Mouse (Mus musculus): ENCODE data around the gene Egln2. TPM values are rescaled to one million over a fixed set of nuclear protein-coding genes. Genes with fewer than 3 reads are reported as not detected.

The Egln2 gene
- polyA plus RNA-seq (2012; fragmentation: generic; extraction: Trizol) = 68.8 TPM
- long read RNA-seq, experiment 1, transcript Egln2-201 (6 exons, 2,107 nt) = major isoform, 27 of 48 reads
- long read RNA-seq, experiment 1, partial matches to known transcripts = 11 of 48 reads
- long read RNA-seq, experiment 1, other reads (novel, unspliced or antisense) = 6 of 48 reads
- long read RNA-seq, experiment 2, transcript Egln2-202 (6 exons, 1,756 nt) = minor isoform, 15 of 449 reads
- long read RNA-seq, experiment 2, transcript Egln2-201 (6 exons, 2,107 nt) = major isoform, 364 of 449 reads
- long read RNA-seq, experiment 2, partial matches to known transcripts = 7 of 449 reads
- long read RNA-seq, experiment 2, other reads (novel, unspliced or antisense) = 63 of 449 reads

DNA sequence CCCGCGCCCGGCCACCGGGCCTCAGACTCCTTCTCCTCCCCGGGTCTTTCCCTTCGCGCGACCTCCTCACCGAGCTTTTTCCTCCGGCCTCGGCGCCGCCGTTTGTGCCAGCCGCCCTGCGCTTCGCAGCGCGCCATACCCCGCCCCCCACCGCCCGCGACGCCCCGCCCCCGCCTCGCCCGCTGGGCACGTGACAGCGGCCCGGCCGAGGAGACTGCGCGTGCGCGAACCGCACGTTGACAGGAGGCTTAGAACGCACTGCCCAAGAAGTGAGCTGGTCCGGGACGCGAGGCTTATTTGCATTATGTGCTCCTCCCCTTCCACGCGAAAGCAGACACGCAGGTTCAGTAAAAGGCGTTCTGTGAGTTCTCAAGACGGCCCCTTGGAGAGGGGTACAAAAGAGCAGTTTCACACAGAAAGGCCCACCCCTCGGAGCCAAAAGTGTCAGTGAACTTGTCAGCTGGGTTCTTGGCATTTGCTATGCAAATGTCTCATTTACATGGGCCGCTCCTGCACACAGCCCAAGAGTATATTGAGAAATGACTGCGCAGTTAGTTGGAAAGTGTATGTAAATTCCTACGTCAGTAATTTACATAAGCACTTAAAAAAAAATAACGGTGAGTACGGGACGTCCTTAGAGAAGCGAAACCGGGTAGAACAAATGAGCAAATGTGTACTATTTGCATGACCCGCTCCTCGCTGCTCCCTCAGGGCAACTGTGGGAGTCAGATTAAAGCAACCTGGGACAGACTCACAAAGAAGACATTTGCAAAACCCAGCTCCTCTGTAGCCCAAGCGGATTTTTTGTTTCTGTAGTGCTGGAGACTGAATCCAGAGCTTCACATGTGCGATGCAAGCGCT lies at the start of gene Egln2:
TSS of gene Egln2 (minus strand) at position 189 of the 861 bp plus-strand sequence.
- TF ChIP-seq MYOG (IDR thresholded peaks at IDR 0.05; ENCODE audit: control insufficient read depth, extremely low read depth, insufficient read length) (no peak), USF1 (IDR thresholded peaks at IDR 0.05; ENCODE audit: low read depth) (peak; percentile 84)
- H3K36me3 ChIP-seq (ENCODE audit: control insufficient read depth, insufficient read depth) = no peaks in the 10 kb centered on the region
- peak within 1 kb of the TSS; percentile 69 for H3K4me3 ChIP-seq (ENCODE audit: insufficient read depth, poor library complexity, severe bottlenecking)
- no peaks in the 10 kb centered on the region for H3K27me3 ChIP-seq (ENCODE audit: control insufficient read depth, insufficient read depth, insufficient read length)
- H3K79me2 ChIP-seq (ENCODE audit: control insufficient read depth, insufficient read depth) = peaks cover 39% of the 10 kb centered on the region
- peak within 1 kb of the TSS; percentile 90 for H3ac ChIP-seq (ENCODE audit: control insufficient read depth, insufficient read length, low read depth)
- peaks cover 6% of the 10 kb centered on the region for H3K79me3 ChIP-seq (ENCODE audit: low read depth)

DNA sequence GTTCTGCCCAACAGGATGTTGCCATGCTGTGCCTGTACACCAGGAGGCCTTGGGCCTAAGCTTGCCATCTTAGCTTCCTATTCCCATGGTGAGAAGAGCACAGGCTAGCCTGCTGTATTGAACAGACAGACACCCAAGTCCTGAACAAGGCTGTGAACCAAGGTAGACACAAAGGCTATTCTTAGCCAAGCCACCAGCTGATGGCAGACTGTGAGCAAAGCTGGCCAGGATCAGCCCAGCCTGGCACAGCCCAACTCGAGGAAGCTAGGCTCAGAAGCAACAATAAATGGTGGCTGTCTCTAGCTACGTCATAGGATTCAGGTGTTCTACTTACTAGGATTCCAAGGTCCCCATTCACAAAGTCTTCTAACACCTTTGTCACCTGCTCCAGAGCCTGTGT lies 46.0 kb upstream of the Egln2 start:
- H3ac ChIP-seq (ENCODE audit: control insufficient read depth, insufficient read length, low read depth) = no peak overlapping the region
- TF ChIP-seq MAX (IDR thresholded peaks at IDR 0.05) (no peak), CEBPB (IDR thresholded peaks at IDR 0.05; ENCODE audit: low read depth) (no peak), MYOG (IDR thresholded peaks at IDR 0.05; ENCODE audit: control insufficient read depth, extremely low read depth, insufficient read length) (no peak), MYOD1 (IDR thresholded peaks at IDR 0.05; ENCODE audit: control insufficient read depth, insufficient read length, low read depth) (no peak), USF1 (IDR thresholded peaks at IDR 0.05; ENCODE audit: low read depth) (no peak), CTCF (IDR thresholded peaks at IDR 0.05; ENCODE audit: control insufficient read depth, insufficient read depth, insufficient read length) (no peak), FOSL1 (IDR thresholded peaks at IDR 0.05; ENCODE audit: insufficient read depth, low read length, poor library complexity, severe bottlenecking) (no peak)

DNA sequence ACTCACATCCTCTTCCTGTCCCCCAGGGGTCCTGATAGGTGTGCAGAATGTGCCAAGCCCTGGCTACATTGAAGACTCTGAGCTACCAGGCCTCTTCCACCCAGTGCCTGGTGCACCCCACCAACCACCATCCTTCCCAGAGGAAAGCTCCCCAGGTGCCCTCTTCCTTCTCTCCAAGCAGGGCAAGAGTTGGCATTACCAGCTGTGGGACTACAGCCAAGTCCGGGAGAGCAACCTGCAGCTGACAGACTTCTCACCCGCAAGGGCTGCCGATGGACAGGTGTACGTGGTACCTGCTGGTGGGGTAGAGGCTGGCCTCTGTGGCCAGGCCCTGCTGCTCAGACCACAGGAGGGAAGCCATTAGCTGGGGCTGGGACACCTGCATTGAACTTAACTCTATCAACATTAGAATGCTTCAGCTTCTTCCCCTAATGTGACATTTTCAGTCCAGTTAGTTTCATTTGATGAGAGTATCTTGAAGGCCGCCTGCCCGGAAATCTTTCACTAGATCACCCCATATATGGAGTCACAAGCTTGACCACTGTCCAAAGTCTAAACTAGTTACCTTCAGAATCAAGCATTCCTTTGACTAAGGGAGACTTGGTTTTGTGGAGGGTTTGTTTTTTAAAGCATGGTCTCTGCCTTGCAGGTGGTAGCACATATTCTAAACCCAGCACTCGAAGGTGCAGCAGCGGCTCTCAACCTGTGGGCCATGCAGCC lies 37.3 kb upstream of the Egln2 start:
- H3K27me3 ChIP-seq (ENCODE audit: control insufficient read depth, insufficient read depth, insufficient read length) = no peaks in the 10 kb centered on the region
- no peak overlapping the region for H3ac ChIP-seq (ENCODE audit: control insufficient read depth, insufficient read length, low read depth)
- no peaks in the 10 kb centered on the region for H3K79me3 ChIP-seq (ENCODE audit: low read depth)
- peaks cover 6% of the 10 kb centered on the region for H3K36me3 ChIP-seq (ENCODE audit: control insufficient read depth, insufficient read depth)
- no peaks in the 10 kb centered on the region for H3K79me2 ChIP-seq (ENCODE audit: control insufficient read depth, insufficient read depth)
- H3K4me3 ChIP-seq (ENCODE audit: insufficient read depth, poor library complexity, severe bottlenecking) = no peak overlapping the region
- TF ChIP-seq MYOD1 (IDR thresholded peaks at IDR 0.05; ENCODE audit: control insufficient read depth, insufficient read length, low read depth) (no peak), FOSL1 (IDR thresholded peaks at IDR 0.05; ENCODE audit: insufficient read depth, low read length, poor library complexity, severe bottlenecking) (no peak), MYOG (IDR thresholded peaks at IDR 0.05; ENCODE audit: control insufficient read depth, extremely low read depth, insufficient read length) (no peak)

More for the DNA sequence above, 46.0 kb upstream of the Egln2 start:
- Histone ChIP-seq H3K4me3 (ENCODE audit: insufficient read depth, poor library complexity, severe bottlenecking) (no peak overlapping the region), H3K79me3 (ENCODE audit: low read depth) (no peaks in the 10 kb centered on the region), H3K79me2 (ENCODE audit: control insufficient read depth, insufficient read depth) (no peaks in the 10 kb centered on the region), H3K27me3 (ENCODE audit: control insufficient read depth, insufficient read depth, insufficient read length) (no peaks in the 10 kb centered on the region), H3K36me3 (ENCODE audit: control insufficient read depth, insufficient read depth) (peaks cover 17% of the 10 kb centered on the region)

DNA sequence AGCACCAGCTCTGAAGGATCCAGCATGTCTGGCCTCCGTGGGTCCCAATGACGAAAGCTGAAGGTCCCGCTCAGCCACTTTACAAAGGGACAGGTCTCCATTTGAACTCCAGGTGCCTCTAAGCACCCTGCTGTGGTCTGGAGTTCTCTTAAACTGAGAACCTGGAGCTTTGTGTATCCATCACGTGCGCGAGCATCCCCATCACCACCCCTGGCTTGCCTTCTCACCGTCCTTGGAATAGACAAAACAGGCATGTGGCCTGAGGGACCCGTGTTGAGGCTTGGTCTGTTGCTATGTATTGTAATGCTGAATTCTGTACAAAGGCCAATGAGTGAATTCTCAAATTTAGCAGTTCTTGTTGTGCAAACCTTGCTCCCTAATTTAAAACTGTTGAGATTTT lies 32.2 kb upstream of the Egln2 start:
- no peak overlapping the region for H3K4me3 ChIP-seq (ENCODE audit: insufficient read depth, poor library complexity, severe bottlenecking)
- TF ChIP-seq FOSL1 (IDR thresholded peaks at IDR 0.05; ENCODE audit: insufficient read depth, low read length, poor library complexity, severe bottlenecking) (no peak), MYOG (IDR thresholded peaks at IDR 0.05; ENCODE audit: control insufficient read depth, extremely low read depth, insufficient read length) (no peak), MAX (IDR thresholded peaks at IDR 0.05) (no peak), CTCF (IDR thresholded peaks at IDR 0.05; ENCODE audit: control insufficient read depth, insufficient read depth, insufficient read length) (no peak), MYOD1 (IDR thresholded peaks at IDR 0.05; ENCODE audit: control insufficient read depth, insufficient read length, low read depth) (no peak), USF1 (IDR thresholded peaks at IDR 0.05; ENCODE audit: low read depth) (no peak), CEBPB (IDR thresholded peaks at IDR 0.05; ENCODE audit: low read depth) (no peak)
- peaks cover 21% of the 10 kb centered on the region for H3K79me2 ChIP-seq (ENCODE audit: control insufficient read depth, insufficient read depth)
- peaks cover 15% of the 10 kb centered on the region for H3K36me3 ChIP-seq (ENCODE audit: control insufficient read depth, insufficient read depth)
- H3K79me3 ChIP-seq (ENCODE audit: low read depth) = peaks cover 17% of the 10 kb centered on the region
- H3K27me3 ChIP-seq (ENCODE audit: control insufficient read depth, insufficient read depth, insufficient read length) = no peaks in the 10 kb centered on the region
- H3ac ChIP-seq (ENCODE audit: control insufficient read depth, insufficient read length, low read depth) = no peak overlapping the region

DNA sequence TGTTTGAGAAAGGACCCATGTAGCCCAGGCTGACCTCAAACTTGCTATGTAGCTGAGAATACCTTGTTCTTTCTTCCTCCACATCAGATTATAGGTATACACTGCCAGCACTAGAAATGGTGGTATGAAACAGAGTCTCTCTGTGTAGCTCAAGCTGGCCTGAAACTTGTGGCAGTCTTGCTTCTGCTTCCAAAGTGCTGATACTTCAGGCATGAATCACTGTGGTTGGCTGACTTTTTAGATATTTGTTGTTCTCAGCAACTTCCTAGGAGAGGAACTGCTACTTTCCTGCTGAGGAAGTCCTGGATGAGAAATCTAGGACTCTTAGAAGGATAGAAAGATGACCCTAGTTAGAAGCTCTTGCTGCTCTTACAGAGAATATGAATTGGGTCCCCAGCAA lies 31.8 kb upstream of the Egln2 start:
- Histone ChIP-seq H3K79me2 (ENCODE audit: control insufficient read depth, insufficient read depth) (peaks cover 26% of the 10 kb centered on the region), H3K79me3 (ENCODE audit: low read depth) (peaks cover 22% of the 10 kb centered on the region), H3K36me3 (ENCODE audit: control insufficient read depth, insufficient read depth) (peaks cover 18% of the 10 kb centered on the region), H3K27me3 (ENCODE audit: control insufficient read depth, insufficient read depth, insufficient read length) (no peaks in the 10 kb centered on the region), H3K4me3 (ENCODE audit: insufficient read depth, poor library complexity, severe bottlenecking) (no peak overlapping the region), H3ac (ENCODE audit: control insufficient read depth, insufficient read length, low read depth) (no peak overlapping the region)
- no peak for TF ChIP-seq MYOD1 (IDR thresholded peaks at IDR 0.05; ENCODE audit: control insufficient read depth, insufficient read length, low read depth)
- no peak for TF ChIP-seq MYOG (IDR thresholded peaks at IDR 0.05; ENCODE audit: control insufficient read depth, extremely low read depth, insufficient read length)
- no peak for TF ChIP-seq CTCF (IDR thresholded peaks at IDR 0.05; ENCODE audit: control insufficient read depth, insufficient read depth, insufficient read length)
- TF ChIP-seq MAX (IDR thresholded peaks at IDR 0.05) = no peak
- TF ChIP-seq FOSL1 (IDR thresholded peaks at IDR 0.05; ENCODE audit: insufficient read depth, low read length, poor library complexity, severe bottlenecking) = no peak
- TF ChIP-seq USF1 (IDR thresholded peaks at IDR 0.05; ENCODE audit: low read depth) = no peak
- TF ChIP-seq CEBPB (IDR thresholded peaks at IDR 0.05; ENCODE audit: low read depth) = no peak
